Mouse (Mus musculus): ENCODE measurements around the gene Pdk2. TPM values are rescaled to one million over a fixed set of nuclear protein-coding genes. Genes with fewer than 3 reads are reported as not detected.

Pdk2 gene
- total and polyA plus RNA-seq, 2 experiments from 2014 or later, result 14.1 to 30.8 TPM

- no peak for TF ChIP-seq CTCF (IDR thresholded peaks at IDR 0.05)
- peaks cover 59% of the 10 kb centered on the region for H3K36me3 ChIP-seq (ENCODE audit: insufficient read depth, low read length)
- 83% methylated on average over 21 of the region's 21 CpGs for WGBS
Measured at GRCm38 (mm10) chr11:95001584-95002347, 39.4 kb downstream of the Pdk2 start.

GRCm38 (mm10) chr11:95001058-95001457 is 40.1 kb downstream of the Pdk2 start:
- Histone ChIP-seq H3K9ac (replicated peaks; ENCODE audit: low read length, poor library complexity, severe bottlenecking) (no peak overlapping the region), H3K4me2 (ENCODE audit: low read depth, low read length, poor library complexity, severe bottlenecking) (no peak overlapping the region), H3K27me3 (ENCODE audit: insufficient read depth, low read length) (no peaks in the 10 kb centered on the region), H3K27ac (ENCODE audit: low read depth, low read length) (peak overlapping the region; percentile 67), H3K4me3 (ENCODE audit: low read depth, low read length) (no peak overlapping the region), H3K4me1 (ENCODE audit: insufficient read depth, low read length) (peaks cover 2% of the 10 kb centered on the region; the same call in 1 of the 2 replicates), H3K36me3 (ENCODE audit: insufficient read depth, low read length) (peaks cover 66% of the 10 kb centered on the region), H3K9me3 (ENCODE audit: low read length) (no peaks in the 10 kb centered on the region)
- DNase-seq (ENCODE audit: low spot score), result peak; percentile 90
- TF ChIP-seq CTCF (IDR thresholded peaks at IDR 0.05), result peak; percentile 92
- WGBS, result 2% methylated on average over 8 of the region's 8 CpGs
- peak; percentile 56; the same call in 1 of the 2 replicates for ATAC-seq (ENCODE audit: low FRiP score)

More at GRCm38 (mm10) chr11:95001584-95002347, 39.4 kb downstream of the Pdk2 start:
- Histone ChIP-seq H3K27me3 (ENCODE audit: insufficient read depth, low read length) (no peaks in the 10 kb centered on the region), H3K27ac (ENCODE audit: low read depth, low read length) (no peak overlapping the region), H3K4me2 (ENCODE audit: low read depth, low read length, poor library complexity, severe bottlenecking) (no peak overlapping the region), H3K9ac (replicated peaks; ENCODE audit: low read length, poor library complexity, severe bottlenecking) (no peak overlapping the region), H3K9me3 (ENCODE audit: low read length) (no peaks in the 10 kb centered on the region), H3K4me1 (ENCODE audit: insufficient read depth, low read length) (peaks cover 5% of the 10 kb centered on the region; the same call in 1 of the 2 replicates), H3K4me3 (ENCODE audit: low read depth, low read length) (no peak overlapping the region)
- no peak for ATAC-seq (ENCODE audit: low FRiP score)
- no peak for DNase-seq (ENCODE audit: low spot score)

GRCm38 (mm10) chr11:95000548-95000947 is 40.6 kb downstream of the Pdk2 start:
- Histone ChIP-seq H3K27ac (ENCODE audit: low read depth, low read length) (peak overlapping the region; percentile 67), H3K27me3 (ENCODE audit: insufficient read depth, low read length) (no peaks in the 10 kb centered on the region), H3K4me1 (ENCODE audit: insufficient read depth, low read length) (peaks cover 3% of the 10 kb centered on the region; the same call in 1 of the 2 replicates), H3K9ac (replicated peaks; ENCODE audit: low read length, poor library complexity, severe bottlenecking) (no peak overlapping the region), H3K4me2 (ENCODE audit: low read depth, low read length, poor library complexity, severe bottlenecking) (no peak overlapping the region), H3K36me3 (ENCODE audit: insufficient read depth, low read length) (peaks cover 63% of the 10 kb centered on the region), H3K4me3 (ENCODE audit: low read depth, low read length) (no peak overlapping the region), H3K9me3 (ENCODE audit: low read length) (no peaks in the 10 kb centered on the region)
- no peak for TF ChIP-seq CTCF (IDR thresholded peaks at IDR 0.05)
- 58% methylated on average over 4 of the region's 4 CpGs for WGBS
- no peak for DNase-seq (ENCODE audit: low spot score)
- ATAC-seq (ENCODE audit: low FRiP score), result no peak

GRCm38 (mm10) chr11:95000128-95000527 is 41.0 kb downstream of the Pdk2 start:
- no peak for DNase-seq (ENCODE audit: low spot score)
- ATAC-seq (ENCODE audit: low FRiP score), result no peak
- peaks cover 59% of the 10 kb centered on the region for H3K36me3 ChIP-seq (ENCODE audit: insufficient read depth, low read length)
- WGBS, result 81% methylated on average over 8 of the region's 8 CpGs
- no peak overlapping the region for H3K9ac ChIP-seq (replicated peaks; ENCODE audit: low read length, poor library complexity, severe bottlenecking)
- peaks cover 8% of the 10 kb centered on the region for H3K4me1 ChIP-seq (ENCODE audit: insufficient read depth, low read length)
- no peaks in the 10 kb centered on the region for H3K9me3 ChIP-seq (ENCODE audit: low read length)
- H3K4me2 ChIP-seq (ENCODE audit: low read depth, low read length, poor library complexity, severe bottlenecking), result no peak overlapping the region
- H3K27me3 ChIP-seq (ENCODE audit: insufficient read depth, low read length), result no peaks in the 10 kb centered on the region
- H3K27ac ChIP-seq (ENCODE audit: low read depth, low read length), result no peak overlapping the region; the same call in 1 of the 2 replicates
- no peak overlapping the region for H3K4me3 ChIP-seq (ENCODE audit: low read depth, low read length)
- no peak for TF ChIP-seq CTCF (IDR thresholded peaks at IDR 0.05)

GRCm38 (mm10) chr11:94998041-94998531 is 43.1 kb downstream of the Pdk2 start:
- no peaks in the 10 kb centered on the region for H3K27me3 ChIP-seq (ENCODE audit: insufficient read depth, low read length)
- H3K9me3 ChIP-seq (ENCODE audit: low read length), result no peaks in the 10 kb centered on the region
- H3K4me3 ChIP-seq (ENCODE audit: low read depth, low read length), result no peak overlapping the region
- H3K9ac ChIP-seq (replicated peaks; ENCODE audit: low read length, poor library complexity, severe bottlenecking), result 0 out of 2 replicates have a peak overlapping the region, but pooled peaks have one; percentile 29
- no peak for TF ChIP-seq CTCF (IDR thresholded peaks at IDR 0.05)
- ATAC-seq (ENCODE audit: low FRiP score) (no peak), DNase-seq (ENCODE audit: low spot score) (peak; percentile 55)
- no peak overlapping the region for H3K27ac ChIP-seq (ENCODE audit: low read depth, low read length)
- H3K36me3 ChIP-seq (ENCODE audit: insufficient read depth, low read length), result peaks cover 49% of the 10 kb centered on the region
- 74% methylated on average over 16 of the region's 16 CpGs for WGBS
- no peak overlapping the region for H3K4me2 ChIP-seq (ENCODE audit: low read depth, low read length, poor library complexity, severe bottlenecking)
- H3K4me1 ChIP-seq (ENCODE audit: insufficient read depth, low read length), result peaks cover 25% of the 10 kb centered on the region

- peaks cover 46% of the 10 kb centered on the region for H3K36me3 ChIP-seq (ENCODE audit: insufficient read depth, low read length)
- 65% methylated on average over 5 of the region's 5 CpGs for WGBS
- TF ChIP-seq CTCF (IDR thresholded peaks at IDR 0.05), result no peak
- no peaks in the 10 kb centered on the region for H3K9me3 ChIP-seq (ENCODE audit: low read length)
- no peak overlapping the region for H3K9ac ChIP-seq (replicated peaks; ENCODE audit: low read length, poor library complexity, severe bottlenecking)
- H3K27ac ChIP-seq (ENCODE audit: low read depth, low read length), result no peak overlapping the region
- DNase-seq (ENCODE audit: low spot score), result no peak
- no peak overlapping the region for H3K4me3 ChIP-seq (ENCODE audit: low read depth, low read length)
- ATAC-seq (ENCODE audit: low FRiP score), result no peak
- no peak overlapping the region for H3K4me2 ChIP-seq (ENCODE audit: low read depth, low read length, poor library complexity, severe bottlenecking)
- no peaks in the 10 kb centered on the region for H3K27me3 ChIP-seq (ENCODE audit: insufficient read depth, low read length)
- H3K4me1 ChIP-seq (ENCODE audit: insufficient read depth, low read length), result peaks cover 25% of the 10 kb centered on the region
Measured at GRCm38 (mm10) chr11:94997596-94997995, 43.6 kb downstream of the Pdk2 start.
